Mouse (Mus musculus) cerebellum, postnatal 36 days (tissue): ENCODE data around the gene Rtn2.

Experiments
- DNase-seq, 2 experiments: peaks; one replicate each; pipeline ENCODE4 v3.0.0; 2021 to 2022; ENCODE audit warnings: mixed read lengths in 2 of 2

Rtn2 gene

GRCm38 (mm10) chr7:19321464-19321863 lies 39.0 kb downstream of the Rtn2 start:
- DNase-seq: no peak

- DNase-seq: no peak
These were observed 40.1 kb downstream of the Rtn2 start for GRCm38 (mm10) chr7:19322489-19322888.

- no peak for DNase-seq
These were observed 41.8 kb downstream of the Rtn2 start for GRCm38 (mm10) chr7:19324221-19324620.

DNA sequence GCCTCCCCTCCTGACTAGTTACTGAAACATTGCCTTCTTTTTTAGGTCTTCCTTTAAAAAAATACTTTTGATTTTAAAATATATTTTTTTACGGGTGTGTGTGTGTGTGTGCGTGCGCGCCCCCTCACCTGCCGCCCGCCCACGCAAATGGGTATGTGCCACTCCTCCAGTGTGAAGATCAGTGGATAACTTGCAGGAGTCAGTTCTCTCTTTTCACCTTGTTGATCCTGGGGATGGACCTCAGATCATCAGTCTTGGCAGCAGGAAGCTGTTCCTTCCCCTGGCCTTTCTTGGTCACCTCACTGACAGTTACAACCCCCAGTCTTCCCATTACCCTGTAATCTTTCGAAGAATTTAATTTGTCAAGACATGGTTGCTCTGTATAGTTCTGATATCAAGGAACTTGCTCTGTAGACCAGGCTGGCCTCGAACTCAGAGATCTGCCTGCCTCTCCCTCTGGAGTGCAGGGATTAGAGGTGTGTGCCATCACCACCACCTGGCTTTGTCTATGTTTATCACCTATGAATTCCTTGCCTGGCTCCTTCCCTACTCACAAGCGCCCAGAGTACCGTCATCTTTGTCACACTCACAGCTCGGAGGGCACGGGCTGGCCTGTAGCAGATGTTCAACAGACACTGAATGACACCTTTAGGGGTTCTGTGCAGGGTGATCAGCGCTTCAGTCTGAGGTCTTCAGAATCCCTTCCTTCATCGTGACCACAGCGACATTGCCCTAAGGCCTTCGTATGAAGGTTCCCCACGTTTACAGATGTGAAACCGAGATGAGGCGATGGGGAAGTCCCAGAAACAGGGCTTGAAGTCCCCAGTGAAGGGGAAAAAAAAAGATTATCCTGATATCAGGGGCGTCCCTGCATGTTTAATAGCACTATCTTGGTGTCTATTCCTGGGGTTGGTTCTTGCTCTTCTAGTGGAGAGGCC lies 43.1 kb downstream of the Rtn2 start:
- DNase-seq: no peak

- DNase-seq: peak; percentile 55 to 70
These were observed 43.9 kb downstream of the Rtn2 start for GRCm38 (mm10) chr7:19326359-19326758.

GRCm38 (mm10) chr7:19327128-19327527 lies 44.7 kb downstream of the Rtn2 start:
- DNase-seq: peak; percentile 79 to 83

DNA sequence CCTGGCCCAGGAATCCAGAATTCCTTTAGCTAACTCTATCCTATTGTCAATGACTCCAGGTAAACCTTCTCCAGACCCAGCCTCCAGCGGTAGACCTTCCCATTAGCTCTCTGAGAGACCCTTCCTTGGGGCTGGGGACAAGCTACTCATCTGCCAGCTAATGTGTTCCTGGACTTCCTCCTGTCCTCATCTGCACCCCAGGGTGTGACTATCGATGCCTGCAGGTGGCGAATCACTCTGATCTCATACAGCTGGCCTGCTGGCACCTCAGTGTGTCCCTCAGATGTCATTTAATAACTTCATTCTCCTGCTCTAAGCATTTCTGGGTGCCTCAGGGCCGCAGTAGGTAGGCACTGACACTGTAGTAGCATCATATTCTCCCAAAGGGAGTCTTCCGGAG lies 45.4 kb downstream of the Rtn2 start:
- DNase-seq: no peak

- DNase-seq: no peak
These were observed 46.0 kb downstream of the Rtn2 start for GRCm38 (mm10) chr7:19328425-19328824.

GRCm38 (mm10) chr7:19331910-19332309 lies 49.5 kb downstream of the Rtn2 start:
- DNase-seq: no peak

- DNase-seq: peak; percentile 76 to 78
These were observed 50.4 kb downstream of the Rtn2 start for GRCm38 (mm10) chr7:19332709-19333352.

DNA sequence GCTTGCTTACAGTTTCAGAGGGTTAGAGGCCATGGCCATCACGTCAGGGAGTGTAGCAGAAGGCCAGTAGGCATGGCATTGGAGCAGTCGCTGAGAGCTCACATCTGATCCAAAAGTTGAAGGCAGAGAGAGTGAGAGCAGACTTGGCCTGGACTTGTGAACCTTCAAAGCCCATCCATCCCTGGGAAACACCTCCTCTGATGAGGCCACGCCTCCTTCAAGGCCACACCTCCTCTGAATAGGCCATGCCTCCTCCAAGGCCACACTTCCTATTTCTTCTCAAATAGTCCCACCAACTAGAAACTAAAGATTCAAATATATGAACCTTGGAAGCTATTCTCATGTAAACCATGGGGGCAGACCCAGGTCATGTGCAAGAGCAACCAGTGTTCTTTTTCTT lies 53.2 kb downstream of the Rtn2 start:
- DNase-seq: no peak

DNA sequence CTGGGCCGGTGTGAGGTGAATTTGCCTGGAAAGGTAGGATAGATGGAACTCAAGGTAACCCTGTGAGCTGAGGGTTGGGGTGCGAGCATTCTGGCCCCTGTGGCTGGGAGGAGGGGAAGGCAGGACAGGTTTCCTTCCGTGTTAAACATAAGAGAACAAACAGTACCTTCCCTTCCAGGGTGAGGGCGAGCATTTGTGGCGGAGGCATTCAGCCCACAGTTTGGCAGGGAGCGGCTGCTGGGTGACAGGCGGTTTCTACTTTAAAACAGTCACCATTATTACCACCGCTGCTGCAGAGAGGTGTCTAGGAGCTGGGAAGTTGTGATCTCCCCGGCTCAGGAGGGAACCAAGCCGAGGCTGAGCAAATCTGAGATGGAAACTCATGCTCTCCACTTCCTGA lies 54.7 kb downstream of the Rtn2 start:
- no peak for DNase-seq

GRCm38 (mm10) chr7:19338060-19338459 lies 55.6 kb downstream of the Rtn2 start:
- no peak for DNase-seq

- DNase-seq: no peak
These were observed 56.2 kb downstream of the Rtn2 start for GRCm38 (mm10) chr7:19338596-19338995.

DNA sequence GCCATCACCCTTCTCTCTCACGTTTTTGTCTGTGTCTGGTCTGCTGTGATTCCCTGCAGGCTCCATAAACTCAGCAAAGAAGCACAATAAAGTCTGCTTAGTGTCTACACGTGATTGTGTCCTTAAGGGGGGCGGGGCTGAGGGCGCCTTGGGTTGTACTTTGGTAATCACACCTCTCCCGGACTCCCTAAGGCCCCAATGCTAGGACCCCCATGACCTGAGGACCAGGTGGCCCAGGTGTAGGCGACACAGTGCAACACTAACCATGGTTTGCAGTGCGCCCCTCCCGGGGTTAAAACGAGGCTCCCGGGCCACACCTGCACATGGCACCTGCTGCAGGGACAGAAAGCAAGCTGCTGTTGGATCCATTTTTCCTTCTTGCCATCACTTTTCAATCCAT lies 58.8 kb downstream of the Rtn2 start:
- DNase-seq: no peak

- peak; percentile 44 to 47 for DNase-seq
These were observed 59.5 kb downstream of the Rtn2 start for GRCm38 (mm10) chr7:19341761-19342409.

DNA sequence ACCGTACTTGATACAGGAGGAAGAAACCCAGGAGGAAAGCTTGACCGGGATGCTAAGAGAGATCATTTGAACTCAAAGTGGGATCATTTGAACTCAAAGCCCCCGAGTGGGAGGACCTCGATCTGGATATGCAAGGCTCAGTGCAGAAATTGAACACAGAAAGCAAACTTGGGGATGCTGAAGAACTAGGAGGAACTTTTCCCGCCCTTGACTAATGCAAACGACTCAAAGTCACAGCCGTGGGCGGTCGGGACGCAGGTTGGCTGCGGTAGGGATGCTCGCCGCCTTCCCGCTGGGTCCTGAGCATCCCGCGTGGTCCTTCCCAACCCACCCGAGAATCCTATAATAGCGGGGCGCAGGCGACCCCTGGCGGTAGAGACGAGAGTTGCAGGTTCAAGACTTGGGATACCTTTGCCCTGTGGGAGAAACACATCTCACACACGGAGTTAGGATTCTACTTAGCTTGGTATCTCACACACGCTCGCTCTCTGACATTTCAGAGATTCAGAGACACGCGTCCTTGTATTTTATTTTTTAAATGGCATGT lies 60.1 kb downstream of the Rtn2 start:
- DNase-seq: peak; percentile 92 to 96

DNA sequence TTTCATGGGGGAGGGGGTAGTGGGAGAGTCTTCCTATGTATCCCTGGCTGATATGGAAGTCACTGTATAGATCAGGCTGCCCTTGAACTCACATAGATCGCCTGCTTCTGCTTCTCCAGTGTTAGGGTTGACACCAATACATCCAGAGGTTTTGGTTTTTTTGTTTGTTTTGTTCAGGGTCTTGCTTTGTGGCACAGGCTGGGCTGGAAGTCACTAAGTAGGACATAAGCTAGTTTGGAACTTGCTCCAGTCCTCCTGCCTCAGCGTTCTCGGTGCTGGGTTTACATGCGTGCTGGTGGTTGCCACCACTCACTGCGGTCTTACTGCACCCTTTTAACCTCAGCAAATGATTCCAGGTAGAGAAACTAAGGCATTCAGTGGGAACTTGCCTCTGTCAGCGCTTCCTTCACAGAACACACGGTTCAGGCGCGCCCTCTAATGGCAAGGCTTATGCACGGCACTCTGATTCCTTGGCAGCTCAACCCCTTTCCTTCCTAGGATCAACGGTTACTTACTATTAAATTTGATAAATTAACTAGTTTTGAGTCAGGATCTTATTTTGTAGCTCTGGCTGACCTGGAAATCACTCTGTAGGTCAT lies 60.9 kb downstream of the Rtn2 start:
- DNase-seq: peak; percentile 74 to 81

DNA sequence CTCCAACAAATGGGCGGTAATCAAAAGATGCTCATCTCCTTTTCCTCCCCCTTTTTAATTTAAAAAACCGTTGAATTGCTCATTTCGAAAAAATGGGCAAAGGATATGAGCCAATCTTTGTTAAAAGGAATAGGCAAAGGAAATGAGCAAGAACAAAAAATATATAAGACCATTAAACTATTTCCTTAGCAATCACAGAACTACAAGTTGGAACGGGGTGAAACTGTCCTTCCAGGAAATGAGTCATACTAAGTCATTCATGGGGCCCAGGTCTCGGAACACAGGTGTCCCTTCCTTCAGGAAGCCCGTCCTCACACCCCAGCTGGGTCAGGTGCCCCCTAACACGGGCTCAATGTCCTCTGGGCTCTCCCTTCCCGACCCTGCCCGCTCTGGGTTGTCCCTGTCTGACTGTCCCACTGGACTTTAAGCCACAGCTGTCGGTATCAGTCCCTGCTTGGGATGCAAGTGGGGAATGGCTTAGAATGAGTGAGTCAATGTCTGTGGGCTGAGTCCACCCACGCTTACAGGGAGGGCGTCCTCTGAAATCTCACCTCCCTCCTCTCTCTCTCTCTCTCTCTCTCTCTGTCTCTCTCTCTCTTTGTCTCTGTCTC lies 61.9 kb downstream of the Rtn2 start, which contains the start of gene Ercc1:
Gene Ercc1 (plus strand): TSS at position 542 of the 611 bp plus-strand sequence.
- no peak for DNase-seq

DNA sequence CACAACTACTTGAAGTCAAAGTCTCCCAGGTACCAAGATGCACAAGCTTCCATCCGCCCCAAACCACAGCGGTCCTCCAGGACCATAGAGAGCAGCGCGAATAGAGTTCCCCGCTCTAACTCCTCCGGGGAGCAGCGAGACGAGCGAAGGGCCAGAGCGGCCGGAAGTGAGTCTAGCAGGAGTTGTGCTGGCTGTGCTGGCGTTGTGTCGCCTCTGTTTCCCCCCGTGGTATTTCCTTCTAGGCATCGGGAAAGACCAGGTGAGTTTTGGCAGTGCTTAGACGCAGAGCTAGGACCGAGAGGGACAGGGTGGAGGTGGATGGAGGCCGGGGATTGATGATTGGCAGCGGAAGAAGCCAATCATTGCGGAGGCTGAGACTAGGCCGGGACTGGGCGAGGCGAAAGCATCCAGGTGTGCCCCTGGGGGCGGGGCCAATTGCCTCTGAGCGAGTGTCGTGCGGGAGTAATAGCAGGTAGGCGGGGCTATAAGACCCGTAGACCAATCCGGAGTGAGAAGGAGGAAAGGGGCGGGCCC lies 62.6 kb downstream of the Rtn2 start:
- peak; percentile 97 to 99 for DNase-seq
